Mouse (Mus musculus): ENCODE data around the gene Psmf1.

GRCm38 (mm10) chr2:151773476-151773875, 29.5 kb upstream of the Psmf1 start:
- TF ChIP-seq CTCF (IDR thresholded peaks at IDR 0.05; ENCODE audit: extremely low read depth, insufficient read depth, low read length): no peak
- no peak for TF ChIP-seq POLR2A (IDR thresholded peaks at IDR 0.05; ENCODE audit: extremely low read depth, insufficient read depth, low read length)
